Mouse (Mus musculus) neutrophil, adult 5-6 weeks (primary cell): ENCODE results near the gene Phf12. TPM values are rescaled to one million over a fixed set of nuclear protein-coding genes. Genes with fewer than 3 reads are reported as not detected.

Experiments used
- ATAC-seq: fragments of 151-379, 151-347 bp; 2 replicates; pipeline ENCODE4 v1.8.0; 2017; ENCODE audit warnings: mild to moderate bottlenecking, moderate TSS enrichment; ENCODE audit not compliant: insufficient number of reproducible peaks, poor library complexity, low FRiP score, severe bottlenecking; ENCODE audit errors: extremely low read depth
- total RNA-seq: library from RNA; stranded (forward); fragments of 200-1000 nt; gene quantifications from 2 replicates; pipeline ENCODE4 v1.2.3, GENCODE M21; 2017

Phf12 gene
- total RNA-seq, 1 experiment from 2014 or later: 113 TPM

DNA sequence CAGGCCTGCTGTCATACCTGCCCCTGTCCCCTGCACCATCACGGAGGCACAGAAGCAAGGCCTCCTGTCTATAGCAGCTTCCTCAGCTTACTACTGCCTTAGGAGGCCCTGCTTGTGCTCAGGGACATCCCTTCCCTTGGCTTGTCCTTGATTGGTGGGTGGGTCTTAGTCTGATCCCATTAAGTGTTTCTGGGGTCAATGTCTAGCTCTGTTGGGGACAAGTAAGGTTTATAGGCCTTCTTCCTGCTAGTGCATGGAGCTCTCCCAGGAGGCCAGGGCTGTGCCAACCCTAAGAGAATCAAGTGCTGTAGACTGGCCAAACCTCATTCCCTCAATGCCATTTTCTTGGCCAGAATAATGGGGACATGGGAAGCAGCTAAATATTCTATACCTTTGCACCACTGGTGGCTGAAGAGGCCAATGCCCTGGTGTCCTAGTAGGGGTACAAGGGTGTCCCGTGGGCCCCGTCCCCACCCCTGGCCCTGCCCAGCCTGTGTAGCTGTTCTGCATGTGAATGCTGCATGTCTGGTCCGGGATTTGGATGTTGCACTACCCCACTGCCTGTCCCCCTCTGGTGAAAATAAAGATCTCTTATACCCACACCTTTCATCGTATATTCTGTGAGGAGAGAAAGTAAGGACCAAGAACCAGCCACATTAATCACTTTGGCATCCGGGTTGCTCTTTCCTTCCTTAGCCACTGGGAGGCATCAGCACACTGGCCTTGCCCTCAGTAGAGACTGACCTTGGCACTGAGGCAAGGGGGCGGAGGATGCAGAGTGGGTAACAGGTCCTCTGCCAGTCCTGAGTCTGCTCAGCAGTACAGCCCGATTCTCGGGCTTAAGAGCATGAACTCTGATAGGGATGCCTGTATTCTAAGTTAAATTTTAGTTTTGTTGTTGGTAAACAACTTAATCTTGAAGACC lies 77.5 kb downstream of the Phf12 start:
- ATAC-seq: peak; percentile 71; the same call in 1 of the 2 replicates

DNA sequence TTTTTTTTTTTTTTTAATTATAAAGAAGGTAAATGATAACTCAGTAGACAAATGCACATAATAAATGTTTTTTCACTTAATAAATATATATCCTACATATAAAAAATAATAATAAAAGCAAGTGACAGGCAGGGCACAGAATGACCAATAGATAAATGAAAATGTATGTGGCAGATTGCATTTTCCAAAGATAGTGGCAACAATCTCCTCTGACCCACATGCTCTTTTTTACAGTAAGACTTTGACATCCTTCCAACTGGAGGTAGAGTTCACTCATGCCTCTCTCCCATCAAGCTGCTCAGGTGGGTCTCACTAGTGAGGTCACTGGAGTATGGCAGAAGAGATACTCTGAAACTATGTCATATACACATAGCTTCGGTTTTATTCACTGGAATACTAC lies 80.0 kb downstream of the Phf12 start:
- no peak for ATAC-seq

- no peak for ATAC-seq
Measured at GRCm38 (mm10) chr11:78065906-78066305, 83.4 kb downstream of the Phf12 start.

DNA sequence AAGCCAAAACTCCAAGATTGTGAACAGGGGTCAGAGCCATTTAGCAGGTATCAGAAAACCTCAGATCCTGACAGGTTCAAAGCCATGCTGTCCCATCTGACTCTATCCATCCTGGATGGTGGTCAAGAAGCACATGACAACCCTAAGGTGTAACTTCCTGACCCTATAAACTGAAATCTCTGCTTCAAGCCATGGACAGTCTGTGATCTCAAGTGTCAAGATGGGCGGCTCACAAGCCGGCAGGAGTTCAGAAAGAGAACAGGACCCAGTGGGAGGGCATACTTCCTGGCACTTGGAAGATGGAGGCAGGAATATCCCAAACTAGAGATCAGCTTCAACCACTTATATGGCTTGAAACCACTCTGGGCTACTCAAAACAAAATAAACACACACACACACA lies 84.1 kb downstream of the Phf12 start:
- no peak for ATAC-seq

- ATAC-seq: no peak
Measured at GRCm38 (mm10) chr11:78067566-78067965, 85.0 kb downstream of the Phf12 start.

DNA sequence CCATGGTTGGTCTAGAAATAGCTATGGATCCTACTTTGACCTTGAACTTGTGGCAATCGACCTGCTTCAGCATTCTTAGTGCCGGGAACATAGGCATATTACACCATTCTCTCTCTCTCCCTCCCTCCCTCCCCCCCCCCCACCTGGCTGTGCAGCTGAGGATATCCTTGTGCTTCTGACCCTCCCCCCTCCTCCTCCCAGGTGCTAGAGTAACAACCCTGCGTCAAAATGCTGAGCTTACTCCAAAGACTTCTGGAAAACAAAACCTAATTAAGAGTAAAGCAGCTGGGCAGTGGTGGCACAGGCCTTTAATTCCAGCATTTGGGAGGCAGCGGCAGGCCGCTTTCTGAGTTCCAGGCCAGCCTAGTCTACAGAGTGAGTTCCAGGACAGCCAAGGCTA lies 86.6 kb downstream of the Phf12 start:
- no peak for ATAC-seq

- ATAC-seq: no peak
Measured at GRCm38 (mm10) chr11:78069646-78070045, 87.1 kb downstream of the Phf12 start.

GRCm38 (mm10) chr11:78071938-78072337 lies 89.4 kb downstream of the Phf12 start:
- no peak for ATAC-seq

DNA sequence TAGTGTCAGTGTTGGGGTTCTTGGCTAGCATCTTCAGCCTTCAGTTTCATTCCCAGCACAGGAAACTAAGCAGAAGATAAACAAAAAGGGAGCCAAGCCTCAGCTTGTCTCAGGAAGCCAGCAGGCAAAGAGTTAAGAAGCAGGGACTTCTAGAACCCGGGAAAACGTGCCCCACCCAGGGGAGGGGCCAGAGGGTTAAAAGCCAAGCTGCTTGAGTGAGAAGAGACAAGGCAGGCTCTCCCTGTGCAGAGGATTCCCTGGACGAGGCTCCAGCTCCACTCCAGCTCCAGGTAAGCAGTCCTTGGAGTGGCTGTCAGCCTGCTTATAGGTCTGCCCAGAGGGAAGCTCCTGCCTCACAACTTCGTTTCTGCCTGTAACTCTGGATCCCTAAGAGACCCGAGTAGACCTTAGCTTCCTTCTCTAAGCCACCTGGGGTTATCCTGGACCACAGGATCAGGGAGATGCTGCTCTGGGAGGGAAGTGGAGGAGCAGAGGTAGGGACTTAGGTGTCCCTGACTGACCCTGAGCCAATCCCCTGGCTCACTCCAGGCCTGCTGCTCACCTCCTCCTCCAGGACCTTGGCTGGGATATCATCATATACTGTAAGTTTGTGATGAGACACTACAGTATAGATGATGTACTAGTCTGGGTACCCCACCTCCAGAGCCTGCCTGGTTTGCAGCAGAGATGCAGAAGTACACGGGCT lies 90.0 kb downstream of the Phf12 start:
- ATAC-seq: no peak

- no peak for ATAC-seq
Measured at GRCm38 (mm10) chr11:78073577-78074276, 91.2 kb downstream of the Phf12 start.

DNA sequence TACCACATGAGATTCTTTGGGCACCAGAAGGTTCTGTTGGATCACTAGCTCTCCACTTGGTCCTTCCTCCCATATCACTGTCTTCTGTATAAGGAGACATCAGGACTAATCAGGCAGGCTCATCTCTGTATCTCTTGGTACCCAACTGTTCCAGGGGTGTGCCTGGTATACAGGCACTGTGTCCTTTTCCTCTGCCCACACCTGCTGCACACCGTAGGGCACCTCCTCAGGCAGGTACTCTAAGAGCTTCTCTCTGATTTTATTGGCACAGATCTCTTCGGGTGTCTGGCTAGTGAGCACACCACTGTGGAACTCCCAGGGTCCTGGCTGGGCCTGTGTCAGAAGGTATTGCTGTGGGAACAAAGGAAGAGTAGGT lies 91.7 kb downstream of the Phf12 start:
- ATAC-seq: no peak

DNA sequence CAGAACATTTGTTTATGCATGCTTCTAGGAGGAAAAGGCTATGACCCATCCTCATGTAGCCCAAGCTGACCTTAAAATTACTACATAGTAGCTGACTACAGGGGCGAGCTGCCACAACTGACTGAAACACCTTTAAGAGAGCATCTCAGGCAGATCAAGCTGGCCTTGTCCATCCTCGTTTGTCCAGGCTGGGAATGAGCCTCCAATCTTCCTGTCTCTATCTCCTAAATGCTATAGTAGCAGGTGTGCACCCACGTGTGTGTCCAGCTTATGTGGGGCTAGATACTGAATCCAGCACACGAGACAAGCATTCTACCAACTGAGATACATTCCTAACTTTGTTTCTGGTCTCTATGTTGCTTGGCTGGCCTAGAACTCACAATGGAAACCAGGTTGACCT lies 92.1 kb downstream of the Phf12 start:
- no peak for ATAC-seq

Other genes with a start within 250 kb of the Phf12 start
- 104 and 109 TPM in 2 replicates for gene Myo18a, start 219.5 kb upstream of the Phf12 start, total RNA-seq
- gene Gm10277, start 195.0 kb upstream of the Phf12 start, total RNA-seq: not detected in 2 replicates
- gene Pipox, start 88.7 kb upstream of the Phf12 start, total RNA-seq: not detected in 2 replicates
- not detected in 2 replicates for gene Sez6, start 52.0 kb upstream of the Phf12 start, total RNA-seq
- 0.61 and 1.2 TPM in 2 replicates for gene Dhrs13, start 49.5 kb downstream of the Phf12 start, total RNA-seq
- 22.8 and 23.2 TPM in 2 replicates for gene Flot2, start 55.2 kb downstream of the Phf12 start, total RNA-seq
- 12.8 and 14.9 TPM in 2 replicates for gene Eral1, start 97.6 kb downstream of the Phf12 start, total RNA-seq
- 9.5 and 9.6 TPM in 2 replicates for gene Fam222b, start 111.9 kb downstream of the Phf12 start, total RNA-seq
- gene Traf4, start 182.8 kb downstream of the Phf12 start, total RNA-seq: 9.9 and 12.5 TPM in 2 replicates
- 14.1 and 16.1 TPM in 2 replicates for gene Nek8, start 193.9 kb downstream of the Phf12 start, total RNA-seq
- 5.4 and 6.1 TPM in 2 replicates for gene Tlcd1, start 194.0 kb downstream of the Phf12 start, total RNA-seq
- 1,363 and 1,388 TPM in 2 replicates for gene Rpl23a, start 200.8 kb downstream of the Phf12 start, total RNA-seq
- not detected in 2 replicates for gene Rab34, start 205.7 kb downstream of the Phf12 start, total RNA-seq
- gene Proca1, start 210.6 kb downstream of the Phf12 start, total RNA-seq: 0.74 TPM in 1 of 2 replicates, not detected in the other